Mouse (Mus musculus): ENCODE measurements at regions not wholly inside any gene's neighbourhood (a gene's known extent, or its start where the extent isn't known, plus 50 kb on each side); places are given as distances from the start of the nearest gene placed in this dataset.
A peak's percentile ranks its signal among the peaks of the same experiment; 100 is the strongest.

GRCm38 (mm10) chr10:27942136-27942535 is 132.5 kb upstream of the Ptprk start:
- 88% methylated on average over 5 of the region's 5 CpGs for WGBS
- ATAC-seq (ENCODE audit: low FRiP score, low read depth) = no peak
- Histone ChIP-seq H3K27me3 (no peaks in the 10 kb centered on the region), H3K9me3 (no peaks in the 10 kb centered on the region), H3K4me2 (replicated peaks) (no peak overlapping the region), H3K4me3 (no peak overlapping the region), H3K36me3 (no peaks in the 10 kb centered on the region), H3K27ac (replicated peaks) (no peak overlapping the region), H3K4me1 (no peaks in the 10 kb centered on the region), H3K9ac (replicated peaks) (no peak overlapping the region)

- Histone ChIP-seq H3K36me3 (no peaks in the 10 kb centered on the region), H3K9ac (replicated peaks) (no peak overlapping the region), H3K4me1 (no peaks in the 10 kb centered on the region), H3K9me3 (no peaks in the 10 kb centered on the region), H3K4me3 (no peak overlapping the region), H3K27ac (replicated peaks) (no peak overlapping the region), H3K27me3 (no peaks in the 10 kb centered on the region), H3K4me2 (replicated peaks) (no peak overlapping the region)
- 90% methylated on average over 1 of the region's 1 CpGs for WGBS
- no peak for ATAC-seq (ENCODE audit: low FRiP score, low read depth)
Observed at GRCm38 (mm10) chr10:27949127-27949526, 125.5 kb upstream of the Ptprk start.

GRCm38 (mm10) chr10:27968202-27968601 is 106.4 kb upstream of the Ptprk start:
- H3K27ac ChIP-seq (replicated peaks) = no peak overlapping the region
- H3K4me1 ChIP-seq = no peaks in the 10 kb centered on the region
- no peak overlapping the region for H3K4me3 ChIP-seq
- no peaks in the 10 kb centered on the region for H3K36me3 ChIP-seq
- no peak overlapping the region for H3K4me2 ChIP-seq (replicated peaks)
- no peak overlapping the region for H3K9ac ChIP-seq (replicated peaks)
- 87% methylated on average over 1 of the region's 1 CpGs for WGBS
- ATAC-seq (ENCODE audit: low FRiP score, low read depth) = no peak
- H3K27me3 ChIP-seq = no peaks in the 10 kb centered on the region
- no peaks in the 10 kb centered on the region for H3K9me3 ChIP-seq

GRCm38 (mm10) chr10:27984047-27984446 is 90.6 kb upstream of the Ptprk start:
- no peaks in the 10 kb centered on the region for H3K36me3 ChIP-seq
- H3K9me3 ChIP-seq = no peaks in the 10 kb centered on the region
- H3K27me3 ChIP-seq = no peaks in the 10 kb centered on the region
- no peak overlapping the region for H3K4me3 ChIP-seq
- H3K4me2 ChIP-seq (replicated peaks) = no peak overlapping the region
- H3K27ac ChIP-seq (replicated peaks) = no peak overlapping the region
- no peaks in the 10 kb centered on the region for H3K4me1 ChIP-seq
- H3K9ac ChIP-seq (replicated peaks) = no peak overlapping the region
- WGBS = 85% methylated on average over 4 of the region's 4 CpGs
- ATAC-seq (ENCODE audit: low FRiP score, low read depth) = no peak

- Histone ChIP-seq H3K4me3 (no peak overlapping the region), H3K9ac (replicated peaks) (no peak overlapping the region), H3K27ac (replicated peaks) (no peak overlapping the region), H3K9me3 (no peaks in the 10 kb centered on the region), H3K4me1 (no peaks in the 10 kb centered on the region), H3K4me2 (replicated peaks) (no peak overlapping the region), H3K36me3 (no peaks in the 10 kb centered on the region), H3K27me3 (no peaks in the 10 kb centered on the region)
- no peak for ATAC-seq (ENCODE audit: low FRiP score, low read depth)
- 79% methylated on average over 1 of the region's 1 CpGs for WGBS
Observed at GRCm38 (mm10) chr10:27985068-27985467, 89.6 kb upstream of the Ptprk start.

GRCm38 (mm10) chr10:27987026-27987425 is 87.6 kb upstream of the Ptprk start:
- Histone ChIP-seq H3K4me3 (no peak overlapping the region), H3K4me1 (peaks cover 6% of the 10 kb centered on the region), H3K36me3 (no peaks in the 10 kb centered on the region), H3K9ac (replicated peaks) (no peak overlapping the region), H3K9me3 (no peaks in the 10 kb centered on the region), H3K27ac (replicated peaks) (no peak overlapping the region), H3K4me2 (replicated peaks) (no peak overlapping the region), H3K27me3 (no peaks in the 10 kb centered on the region)
- WGBS = 94% methylated on average over 5 of the region's 5 CpGs
- ATAC-seq (ENCODE audit: low FRiP score, low read depth) = no peak

GRCm38 (mm10) chr10:27988066-27988465 is 86.6 kb upstream of the Ptprk start:
- 69% methylated on average over 3 of the region's 3 CpGs for WGBS
- H3K36me3 ChIP-seq = no peaks in the 10 kb centered on the region
- H3K4me1 ChIP-seq = peaks cover 6% of the 10 kb centered on the region
- no peak for ATAC-seq (ENCODE audit: low FRiP score, low read depth)
- H3K27ac ChIP-seq (replicated peaks) = no peak overlapping the region
- H3K4me3 ChIP-seq = no peak overlapping the region
- H3K27me3 ChIP-seq = no peaks in the 10 kb centered on the region
- H3K9ac ChIP-seq (replicated peaks) = no peak overlapping the region
- no peak overlapping the region for H3K4me2 ChIP-seq (replicated peaks)
- no peaks in the 10 kb centered on the region for H3K9me3 ChIP-seq

GRCm38 (mm10) chr10:27990359-27991056 is 84.1 kb upstream of the Ptprk start:
- Histone ChIP-seq H3K4me1 (peaks cover 6% of the 10 kb centered on the region), H3K4me2 (replicated peaks) (no peak overlapping the region), H3K9me3 (no peaks in the 10 kb centered on the region), H3K36me3 (no peaks in the 10 kb centered on the region), H3K9ac (replicated peaks) (no peak overlapping the region), H3K4me3 (no peak overlapping the region), H3K27me3 (no peaks in the 10 kb centered on the region), H3K27ac (replicated peaks) (no peak overlapping the region)
- ATAC-seq (ENCODE audit: low FRiP score, low read depth) = peak; percentile 44; the same call in 1 of the 2 replicates
- 66% methylated on average over 11 of the region's 11 CpGs for WGBS

GRCm38 (mm10) chr10:27991057-27991365 is 83.6 kb upstream of the Ptprk start:
- H3K27me3 ChIP-seq = no peaks in the 10 kb centered on the region
- H3K4me3 ChIP-seq = no peak overlapping the region
- peak; percentile 42; the same call in 1 of the 2 replicates for ATAC-seq (ENCODE audit: low FRiP score, low read depth)
- no peaks in the 10 kb centered on the region for H3K9me3 ChIP-seq
- H3K4me1 ChIP-seq = peaks cover 6% of the 10 kb centered on the region
- no peaks in the 10 kb centered on the region for H3K36me3 ChIP-seq
- no peak overlapping the region for H3K4me2 ChIP-seq (replicated peaks)
- H3K9ac ChIP-seq (replicated peaks) = no peak overlapping the region
- H3K27ac ChIP-seq (replicated peaks) = no peak overlapping the region
- WGBS = 40% methylated on average over 3 of the region's 3 CpGs

GRCm38 (mm10) chr10:27994376-27995034 is 80.1 kb upstream of the Ptprk start:
- Histone ChIP-seq H3K9ac (replicated peaks) (no peak overlapping the region), H3K4me2 (replicated peaks) (no peak overlapping the region), H3K9me3 (no peaks in the 10 kb centered on the region), H3K36me3 (no peaks in the 10 kb centered on the region), H3K27me3 (no peaks in the 10 kb centered on the region), H3K4me3 (no peak overlapping the region), H3K27ac (replicated peaks) (no peak overlapping the region), H3K4me1 (peaks cover 6% of the 10 kb centered on the region)
- no peak for ATAC-seq (ENCODE audit: low FRiP score, low read depth)
- 82% methylated on average over 2 of the region's 2 CpGs for WGBS

- H3K4me3 ChIP-seq = no peak overlapping the region
- H3K4me1 ChIP-seq = peaks cover 6% of the 10 kb centered on the region
- H3K36me3 ChIP-seq = no peaks in the 10 kb centered on the region
- no peaks in the 10 kb centered on the region for H3K9me3 ChIP-seq
- H3K27me3 ChIP-seq = no peaks in the 10 kb centered on the region
- no peak for ATAC-seq (ENCODE audit: low FRiP score, low read depth)
- no peak overlapping the region for H3K27ac ChIP-seq (replicated peaks)
- no peak overlapping the region for H3K4me2 ChIP-seq (replicated peaks)
- no peak overlapping the region for H3K9ac ChIP-seq (replicated peaks)
- WGBS = 89% methylated on average over 1 of the region's 1 CpGs
Observed at GRCm38 (mm10) chr10:27995035-27995399, 79.6 kb upstream of the Ptprk start.

- Histone ChIP-seq H3K9me3 (no peaks in the 10 kb centered on the region), H3K4me2 (replicated peaks) (no peak overlapping the region), H3K27me3 (no peaks in the 10 kb centered on the region), H3K4me3 (no peak overlapping the region), H3K4me1 (no peaks in the 10 kb centered on the region), H3K9ac (replicated peaks) (no peak overlapping the region), H3K27ac (replicated peaks) (no peak overlapping the region), H3K36me3 (no peaks in the 10 kb centered on the region)
- 51% methylated on average over 2 of the region's 2 CpGs for WGBS
- ATAC-seq (ENCODE audit: low FRiP score, low read depth) = no peak
Observed at GRCm38 (mm10) chr10:28010756-28011155, 63.9 kb upstream of the Ptprk start.

GRCm38 (mm10) chr10:28012135-28012534 is 62.5 kb upstream of the Ptprk start:
- H3K4me3 ChIP-seq = no peak overlapping the region
- H3K4me2 ChIP-seq (replicated peaks) = no peak overlapping the region
- no peak for ATAC-seq (ENCODE audit: low FRiP score, low read depth)
- no peaks in the 10 kb centered on the region for H3K4me1 ChIP-seq
- H3K27ac ChIP-seq (replicated peaks) = no peak overlapping the region
- no peaks in the 10 kb centered on the region for H3K27me3 ChIP-seq
- 80% methylated on average over 1 of the region's 1 CpGs for WGBS
- no peaks in the 10 kb centered on the region for H3K9me3 ChIP-seq
- no peaks in the 10 kb centered on the region for H3K36me3 ChIP-seq
- H3K9ac ChIP-seq (replicated peaks) = no peak overlapping the region

Data from midbrain, embryonic 12.5 days (tissue).